Mouse (Mus musculus): ENCODE data around the gene Slc12a1. TPM values are rescaled to one million over a fixed set of nuclear protein-coding genes. Genes with fewer than 3 reads are reported as not detected.

Gene Slc12a1
- polyA plus RNA-seq, 1 experiment from 2014 or later, result not detected

DNA sequence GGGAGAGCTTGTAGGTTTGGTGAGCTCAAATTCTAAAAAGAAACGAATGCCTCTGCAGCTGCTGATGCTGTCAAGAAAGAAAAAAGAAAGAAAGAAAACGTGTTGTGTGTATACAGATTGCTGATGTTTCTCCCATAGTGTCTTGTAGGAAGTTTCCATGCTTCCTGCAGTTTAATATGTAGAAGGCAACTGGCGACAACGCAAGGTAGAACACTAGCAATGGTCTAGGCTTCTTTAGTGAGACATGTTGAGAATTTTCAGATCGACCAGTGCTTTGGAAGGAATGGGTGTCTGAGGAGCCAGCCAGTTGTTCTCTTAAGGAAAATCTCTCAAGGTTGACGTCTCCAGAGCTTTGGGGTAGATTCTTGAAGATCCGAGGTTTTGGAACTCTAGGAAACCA lies 15.5 kb upstream of the Slc12a1 start:
- Histone ChIP-seq H3K4me3 (peak overlapping the region; percentile 45), H3K9me3 (no peaks in the 10 kb centered on the region), H3K9ac (peak overlapping the region; percentile 49), H3K27me3 (replicated peaks) (no peaks in the 10 kb centered on the region), H3K4me2 (peak overlapping the region; percentile 55), H3K36me3 (replicated peaks) (no peaks in the 10 kb centered on the region), H3K27ac (peak overlapping the region; percentile 83), H3K4me1 (peaks cover 3% of the 10 kb centered on the region; the same call in 1 of the 2 replicates)
- ATAC-seq (replicated peaks), result no peak
- WGBS, result 29% methylated on average over 7 of the region's 7 CpGs

GRCm38 (mm10) chr2:125142336-125142735 lies 10.0 kb upstream of the Slc12a1 start:
- Histone ChIP-seq H3K36me3 (replicated peaks) (no peaks in the 10 kb centered on the region), H3K9ac (no peak overlapping the region), H3K4me3 (no peak overlapping the region), H3K27ac (no peak overlapping the region), H3K9me3 (no peaks in the 10 kb centered on the region), H3K4me2 (no peak overlapping the region), H3K4me1 (no peaks in the 10 kb centered on the region; the same call in 1 of the 2 replicates), H3K27me3 (replicated peaks) (no peaks in the 10 kb centered on the region)
- ATAC-seq (replicated peaks), result no peak; the same call in 1 of the 2 replicates

GRCm38 (mm10) chr2:125154294-125154693 lies 2.0 kb downstream of the Slc12a1 start:
- Histone ChIP-seq H3K27me3 (replicated peaks) (no peaks in the 10 kb centered on the region), H3K4me2 (no peak overlapping the region), H3K9ac (no peak overlapping the region), H3K4me1 (no peaks in the 10 kb centered on the region), H3K9me3 (no peaks in the 10 kb centered on the region), H3K36me3 (replicated peaks) (no peaks in the 10 kb centered on the region), H3K4me3 (no peak overlapping the region), H3K27ac (no peak overlapping the region)
- ATAC-seq (replicated peaks), result no peak
- 82% methylated on average over 9 of the region's 9 CpGs for WGBS

DNA sequence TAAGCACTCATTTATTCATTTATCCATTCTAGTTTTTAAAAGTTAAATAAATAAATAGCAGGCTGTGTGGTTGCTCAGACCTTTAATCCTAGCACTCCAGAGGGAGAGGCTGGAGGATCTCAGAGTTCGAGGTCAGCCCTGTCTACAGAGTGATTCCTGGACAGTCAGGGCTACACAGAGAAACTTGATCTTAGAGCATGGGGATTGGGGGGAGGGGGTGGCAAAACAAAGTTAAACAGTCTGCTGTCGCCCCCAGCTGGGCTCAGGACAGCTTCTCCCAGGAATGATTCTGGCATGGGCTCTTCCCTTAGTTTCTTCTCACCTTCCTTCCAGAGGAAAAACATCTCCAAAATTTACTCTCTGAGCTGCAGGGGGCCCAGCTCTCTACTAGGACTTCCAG lies 3.2 kb downstream of the Slc12a1 start:
- Histone ChIP-seq H3K9ac (no peak overlapping the region), H3K4me3 (no peak overlapping the region), H3K9me3 (no peaks in the 10 kb centered on the region), H3K27ac (no peak overlapping the region), H3K4me2 (no peak overlapping the region), H3K27me3 (replicated peaks) (no peaks in the 10 kb centered on the region), H3K36me3 (replicated peaks) (no peaks in the 10 kb centered on the region), H3K4me1 (no peaks in the 10 kb centered on the region)
- WGBS, result 33% methylated on average over 2 of the region's 2 CpGs
- no peak for ATAC-seq (replicated peaks)

DNA sequence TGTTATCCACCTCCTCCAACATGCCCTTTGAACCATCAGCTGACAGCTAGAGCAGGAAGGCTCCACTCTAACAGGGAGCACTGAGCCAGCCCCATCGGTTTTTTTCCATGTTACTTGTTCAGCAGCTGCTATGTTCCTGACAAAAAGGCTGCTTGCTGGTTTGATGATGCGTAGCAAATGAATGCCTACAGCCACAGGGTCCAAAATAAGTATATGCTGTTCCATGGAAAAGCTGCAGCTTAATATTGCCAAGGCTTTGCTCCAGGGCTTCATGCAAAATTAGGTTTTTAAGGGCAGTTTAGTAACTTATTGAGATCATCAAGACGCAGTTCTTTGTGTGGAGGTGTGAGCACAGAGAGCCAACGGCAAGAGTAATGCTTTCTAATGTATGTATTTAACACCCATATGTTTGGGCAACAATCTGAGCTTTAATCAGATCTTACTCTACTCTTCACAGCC lies 9.7 kb downstream of the Slc12a1 start:
- Histone ChIP-seq H3K4me1 (no peaks in the 10 kb centered on the region), H3K9ac (no peak overlapping the region), H3K27me3 (replicated peaks) (no peaks in the 10 kb centered on the region), H3K36me3 (replicated peaks) (no peaks in the 10 kb centered on the region), H3K4me2 (no peak overlapping the region), H3K4me3 (no peak overlapping the region), H3K27ac (no peak overlapping the region), H3K9me3 (no peaks in the 10 kb centered on the region)
- no peak for ATAC-seq (replicated peaks)
- 46% methylated on average over 4 of the region's 4 CpGs for WGBS

DNA sequence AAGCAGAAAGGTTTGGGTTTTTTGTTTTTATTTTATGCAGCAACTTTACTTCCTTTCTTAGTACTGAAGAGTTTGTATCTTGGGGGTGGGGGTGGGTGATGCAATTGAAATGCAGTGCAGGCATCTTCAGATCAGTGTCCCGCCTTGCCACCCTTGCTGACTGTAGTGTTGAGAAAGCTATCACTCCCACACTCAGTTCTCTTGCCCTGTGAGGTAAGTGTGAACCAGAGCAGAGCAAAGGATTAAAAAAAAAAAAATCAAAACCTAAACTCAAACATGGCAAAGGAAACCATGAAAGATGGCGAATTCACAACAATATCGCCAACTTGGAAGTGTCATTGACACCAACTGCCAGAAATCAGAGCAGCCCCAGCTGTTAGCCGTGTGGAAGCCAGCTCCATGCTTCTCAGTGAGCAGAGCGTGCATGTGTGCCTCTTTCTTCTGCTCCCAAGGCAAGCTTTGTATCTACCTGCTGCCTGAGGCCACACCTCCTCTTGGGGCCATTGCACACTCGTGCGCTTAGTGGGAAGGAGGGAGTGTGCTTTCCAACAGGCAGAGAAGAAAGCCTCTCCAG lies 26.0 kb downstream of the Slc12a1 start:
- Histone ChIP-seq H3K4me3 (no peak overlapping the region), H3K4me1 (no peaks in the 10 kb centered on the region), H3K9me3 (no peaks in the 10 kb centered on the region), H3K9ac (no peak overlapping the region), H3K27me3 (replicated peaks) (no peaks in the 10 kb centered on the region), H3K27ac (no peak overlapping the region), H3K36me3 (replicated peaks) (no peaks in the 10 kb centered on the region), H3K4me2 (no peak overlapping the region)
- ATAC-seq (replicated peaks), result no peak
- WGBS, result 82% methylated on average over 7 of the region's 7 CpGs

- WGBS, result 75% methylated on average over 11 of the region's 11 CpGs
Measured at GRCm38 (mm10) chr2:125187904-125188303, 35.6 kb downstream of the Slc12a1 start.

DNA sequence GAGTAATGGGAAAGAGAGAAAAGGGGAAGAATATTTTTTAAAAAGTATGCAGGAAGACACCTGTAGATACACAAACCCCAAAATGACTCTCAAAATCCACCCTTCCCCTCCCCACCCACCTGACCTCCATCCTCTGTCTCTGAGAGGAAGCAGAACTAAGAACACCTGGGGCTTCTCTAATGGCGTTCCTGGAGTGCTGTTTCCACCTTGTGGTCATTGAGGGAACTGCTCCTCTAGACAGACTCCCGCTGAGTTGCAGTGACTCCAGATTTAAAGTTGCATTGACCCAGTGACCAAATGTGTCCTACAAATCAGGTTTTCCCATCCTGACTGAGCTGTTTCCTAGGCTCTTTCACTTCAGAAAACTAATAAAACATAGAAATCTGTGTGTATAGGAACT lies 36.9 kb downstream of the Slc12a1 start:
- Histone ChIP-seq H3K4me2 (no peak overlapping the region), H3K4me1 (no peaks in the 10 kb centered on the region), H3K4me3 (no peak overlapping the region), H3K9me3 (no peaks in the 10 kb centered on the region), H3K9ac (no peak overlapping the region), H3K36me3 (replicated peaks) (no peaks in the 10 kb centered on the region), H3K27me3 (replicated peaks) (no peaks in the 10 kb centered on the region), H3K27ac (no peak overlapping the region)
- 3% methylated on average over 2 of the region's 2 CpGs for WGBS
- ATAC-seq (replicated peaks), result no peak

More at GRCm38 (mm10) chr2:125187904-125188303, 35.6 kb downstream of the Slc12a1 start:
- H3K27ac ChIP-seq, result no peak overlapping the region
- H3K36me3 ChIP-seq (replicated peaks), result no peaks in the 10 kb centered on the region
- no peak for ATAC-seq (replicated peaks)
- no peaks in the 10 kb centered on the region for H3K27me3 ChIP-seq (replicated peaks)
- no peak overlapping the region for H3K9ac ChIP-seq
- H3K4me3 ChIP-seq, result no peak overlapping the region
- no peak overlapping the region for H3K4me2 ChIP-seq
- H3K9me3 ChIP-seq, result no peaks in the 10 kb centered on the region
- no peaks in the 10 kb centered on the region for H3K4me1 ChIP-seq

DNA sequence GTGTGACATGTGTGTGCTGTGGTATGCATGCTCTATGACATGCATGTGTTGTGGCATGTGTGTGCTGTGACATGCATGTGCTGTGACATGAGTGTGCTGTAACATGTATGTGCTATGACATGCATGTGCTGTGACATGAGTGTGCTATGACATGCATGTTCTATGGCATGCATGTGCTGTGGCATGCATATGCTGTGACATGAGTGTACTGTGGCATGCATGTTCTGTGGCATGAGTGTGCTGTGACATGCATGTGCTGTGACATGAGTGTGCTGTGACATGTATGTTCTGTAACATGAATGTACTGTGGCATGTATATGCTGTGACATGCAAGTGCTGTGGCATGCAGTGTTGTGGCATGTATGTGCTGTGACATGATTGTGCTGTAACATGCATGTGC lies 40.6 kb downstream of the Slc12a1 start:
- Histone ChIP-seq H3K27me3 (replicated peaks) (no peaks in the 10 kb centered on the region), H3K9ac (no peak overlapping the region), H3K4me2 (no peak overlapping the region), H3K9me3 (no peaks in the 10 kb centered on the region), H3K36me3 (replicated peaks) (no peaks in the 10 kb centered on the region), H3K27ac (no peak overlapping the region), H3K4me1 (no peaks in the 10 kb centered on the region), H3K4me3 (no peak overlapping the region)
- no peak for ATAC-seq (replicated peaks)

GRCm38 (mm10) chr2:125196771-125197170 lies 44.5 kb downstream of the Slc12a1 start:
- no peaks in the 10 kb centered on the region for H3K4me1 ChIP-seq
- H3K27me3 ChIP-seq (replicated peaks), result no peaks in the 10 kb centered on the region
- H3K9me3 ChIP-seq, result no peaks in the 10 kb centered on the region
- no peak overlapping the region for H3K27ac ChIP-seq
- H3K4me2 ChIP-seq, result no peak overlapping the region
- ATAC-seq (replicated peaks), result no peak
- H3K4me3 ChIP-seq, result no peak overlapping the region
- H3K36me3 ChIP-seq (replicated peaks), result no peaks in the 10 kb centered on the region
- no peak overlapping the region for H3K9ac ChIP-seq
- 58% methylated on average over 7 of the region's 7 CpGs for WGBS

DNA sequence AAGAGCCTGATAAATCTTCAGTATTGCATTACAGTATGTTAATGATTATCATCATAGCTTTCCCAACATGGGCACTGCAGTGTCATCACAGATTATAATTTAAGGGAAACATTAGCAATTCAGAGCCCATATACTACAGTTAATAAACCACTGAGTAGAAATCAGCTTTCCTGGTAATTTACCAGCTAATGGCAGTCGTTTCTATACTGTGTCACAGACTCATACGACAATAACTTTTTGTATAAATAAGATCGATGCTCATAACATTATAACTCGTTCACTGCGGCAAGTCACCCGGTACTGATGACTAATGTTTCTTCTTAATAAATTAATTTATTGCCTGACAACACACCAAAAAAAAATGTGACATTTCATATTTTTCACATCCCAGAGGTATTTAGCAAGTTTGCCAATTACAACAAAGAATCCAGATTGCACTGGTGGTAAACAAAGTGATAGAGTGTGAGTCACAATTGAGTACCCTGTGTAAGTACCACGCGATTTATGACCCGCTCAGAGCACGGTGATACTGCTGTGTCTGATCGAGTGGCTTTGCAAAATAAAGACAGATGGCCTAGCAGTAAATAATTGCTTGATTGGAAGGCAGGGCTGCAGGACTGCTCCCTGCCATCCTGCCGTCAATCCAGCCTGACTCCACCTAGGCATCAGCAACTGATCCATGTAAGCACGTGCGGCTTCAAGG lies 56.7 kb downstream of the Slc12a1 start:
- H3K4me3 ChIP-seq, result no peak overlapping the region
- H3K4me1 ChIP-seq, result no peaks in the 10 kb centered on the region
- H3K9me3 ChIP-seq, result no peaks in the 10 kb centered on the region
- no peak overlapping the region for H3K27ac ChIP-seq
- no peak overlapping the region for H3K4me2 ChIP-seq
- no peaks in the 10 kb centered on the region for H3K27me3 ChIP-seq (replicated peaks)
- no peaks in the 10 kb centered on the region for H3K36me3 ChIP-seq (replicated peaks)
- 80% methylated on average over 14 of the region's 14 CpGs for WGBS
- no peak overlapping the region for H3K9ac ChIP-seq
- no peak for ATAC-seq (replicated peaks)

DNA sequence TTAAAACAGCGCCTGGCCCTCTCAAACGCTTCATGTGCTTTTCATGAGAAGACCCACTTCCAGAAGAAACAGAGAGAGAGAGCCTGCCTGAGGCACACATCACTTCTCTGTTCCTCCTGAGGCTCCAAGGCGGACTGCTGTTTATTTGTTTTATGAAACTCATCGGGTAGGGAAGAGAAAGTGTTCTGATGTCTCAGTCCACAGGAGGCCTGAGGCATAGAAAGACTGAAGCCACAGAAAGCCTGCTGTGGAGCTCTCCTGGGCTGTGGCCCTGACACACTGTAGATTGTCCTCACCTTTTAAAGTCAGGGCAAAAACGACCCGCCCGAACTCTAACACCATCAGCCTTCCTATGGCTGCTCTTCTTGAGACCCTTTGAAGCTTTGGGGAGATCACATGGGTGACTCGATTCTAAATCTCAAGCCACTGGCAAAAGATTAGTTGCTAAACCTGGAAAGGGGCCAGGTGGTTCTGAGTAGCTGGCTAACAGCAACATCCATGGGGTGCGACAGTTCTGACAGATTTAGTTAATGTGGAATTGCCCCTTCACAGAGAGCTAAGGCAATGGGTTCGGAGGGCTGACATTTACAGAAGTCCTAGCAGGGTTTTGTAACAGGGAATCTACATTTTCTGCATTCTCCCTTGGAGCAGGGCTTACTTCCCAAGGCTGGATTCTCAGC lies 59.7 kb downstream of the Slc12a1 start:
- Histone ChIP-seq H3K27ac (no peak overlapping the region), H3K4me3 (no peak overlapping the region), H3K4me2 (no peak overlapping the region), H3K4me1 (no peaks in the 10 kb centered on the region), H3K9ac (no peak overlapping the region), H3K9me3 (no peaks in the 10 kb centered on the region), H3K36me3 (replicated peaks) (no peaks in the 10 kb centered on the region), H3K27me3 (replicated peaks) (no peaks in the 10 kb centered on the region)
- no peak for ATAC-seq (replicated peaks)
- WGBS, result 63% methylated on average over 10 of the region's 10 CpGs

DNA sequence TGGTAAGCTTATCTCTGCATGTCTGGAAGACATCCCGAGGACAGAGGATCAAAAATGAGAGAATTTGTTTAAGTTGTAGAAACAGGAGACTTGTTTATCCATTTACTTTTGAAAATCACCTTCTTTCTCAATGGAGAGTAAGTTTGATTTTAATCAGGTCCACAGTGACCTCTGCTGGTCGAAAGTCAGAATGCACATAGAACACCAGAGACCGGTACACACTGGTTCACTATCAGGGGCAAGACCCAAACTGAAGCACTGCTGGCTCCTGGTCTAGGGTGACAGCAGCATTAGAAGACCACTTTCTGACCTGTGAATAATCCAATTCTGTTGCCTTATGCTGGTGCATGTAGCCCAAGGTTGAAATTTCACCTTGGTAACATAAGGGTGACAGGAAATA lies 62.3 kb downstream of the Slc12a1 start:
- ATAC-seq (replicated peaks), result peak; percentile 65
- 3% methylated on average over 3 of the region's 3 CpGs for WGBS
- H3K4me1 ChIP-seq, result no peaks in the 10 kb centered on the region

More for the DNA sequence above, 62.3 kb downstream of the Slc12a1 start:
- Histone ChIP-seq H3K36me3 (replicated peaks) (no peaks in the 10 kb centered on the region), H3K27me3 (replicated peaks) (no peaks in the 10 kb centered on the region), H3K27ac (no peak overlapping the region), H3K4me3 (no peak overlapping the region), H3K9ac (no peak overlapping the region), H3K4me2 (no peak overlapping the region), H3K9me3 (no peaks in the 10 kb centered on the region)
